Mouse (Mus musculus): ENCODE results near the gene Taf3. TPM values are rescaled to one million over a fixed set of nuclear protein-coding genes. Genes with fewer than 3 reads are reported as not detected.
A peak's percentile ranks its signal among the peaks of the same experiment; 100 is the strongest.

Taf3 gene
- polyA plus RNA-seq, 1 experiment from 2014 or later: 8.0 TPM

GRCm38 (mm10) chr2:9881051-9881591 lies 167.3 kb downstream of the Taf3 start, which contains the start of gene 4930412O13Rik:
4930412O13Rik (plus strand) TSS chr2:9881252.
- H3K9ac ChIP-seq: no peak within 1 kb of the TSS

GRCm38 (mm10) chr2:9880271-9880670 lies 168.1 kb downstream of the Taf3 start:
- Histone ChIP-seq H3K4me3 (replicated peaks) (peak overlapping the region; percentile 6; the same call in 1 of the 2 replicates), H3K4me1 (replicated peaks) (peaks cover 35% of the 10 kb centered on the region), H3K36me3 (no peaks in the 10 kb centered on the region), H3K27me3 (peaks cover 100% of the 10 kb centered on the region), H3K9ac (no peak overlapping the region), H3K27ac (no peak overlapping the region), H3K9me3 (replicated peaks) (no peaks in the 10 kb centered on the region), H3K4me2 (peak overlapping the region; percentile 74)
- no peak for ATAC-seq (ENCODE audit: low read depth)
- no peak for DNase-seq
- WGBS (ENCODE audit: insufficient replicate concordance): 5% methylated on average over 11 of the region's 11 CpGs

More at GRCm38 (mm10) chr2:9881051-9881591, 167.3 kb downstream of the Taf3 start, which contains the start of gene 4930412O13Rik:
- Histone ChIP-seq H3K9me3 (replicated peaks) (no peaks in the 10 kb centered on the region), H3K4me2 (peak within 1 kb of the TSS; percentile 74), H3K4me1 (replicated peaks) (peaks cover 33% of the 10 kb centered on the region), H3K27ac (no peak within 1 kb of the TSS), H3K4me3 (replicated peaks) (peak within 1 kb of the TSS; percentile 36), H3K27me3 (peaks cover 100% of the 10 kb centered on the region), H3K36me3 (no peaks in the 10 kb centered on the region)
- ATAC-seq (ENCODE audit: low read depth) (no peak), DNase-seq (no peak)
- 1% methylated on average over 35 of the region's 35 CpGs for WGBS (ENCODE audit: insufficient replicate concordance)

- Histone ChIP-seq H3K27me3 (peaks cover 100% of the 10 kb centered on the region), H3K4me2 (peak overlapping the region; percentile 74), H3K9ac (0 out of 2 replicates have a peak overlapping the region, but pooled peaks have one; percentile 33), H3K4me1 (replicated peaks) (peaks cover 38% of the 10 kb centered on the region), H3K4me3 (replicated peaks) (peak overlapping the region; percentile 58), H3K27ac (no peak overlapping the region), H3K9me3 (replicated peaks) (no peaks in the 10 kb centered on the region), H3K36me3 (no peaks in the 10 kb centered on the region)
- peak; percentile 85 for ATAC-seq (ENCODE audit: low read depth)
- DNase-seq: peak; percentile 73
- under 1% methylated on average over 21 of the region's 21 CpGs for WGBS (ENCODE audit: insufficient replicate concordance)
These were observed 168.9 kb downstream of the Taf3 start for GRCm38 (mm10) chr2:9879493-9879892.

DNA sequence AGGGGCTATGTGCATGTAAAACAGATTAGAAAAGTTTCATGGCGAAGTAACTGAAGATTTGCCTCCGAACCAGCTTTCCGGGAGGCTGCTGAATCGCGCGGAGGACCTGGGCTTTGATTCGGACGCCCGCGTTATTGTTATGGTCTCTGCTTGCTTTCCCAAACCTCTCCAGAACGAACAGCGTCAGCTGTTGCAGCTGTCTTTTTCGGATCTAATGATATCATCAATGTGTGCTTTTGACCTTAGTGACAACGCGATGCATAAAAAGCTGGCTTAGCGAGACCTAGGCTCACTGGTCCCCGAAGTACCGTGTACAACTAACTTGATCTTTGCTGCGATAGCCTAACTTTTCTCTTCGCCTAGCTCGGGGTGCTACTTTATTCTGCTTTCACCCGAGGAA lies 169.3 kb downstream of the Taf3 start:
- H3K27me3 ChIP-seq: peaks cover 100% of the 10 kb centered on the region
- H3K4me1 ChIP-seq (replicated peaks): peaks cover 34% of the 10 kb centered on the region
- H3K4me3 ChIP-seq (replicated peaks): peak overlapping the region; percentile 58
- DNase-seq (no peak), ATAC-seq (ENCODE audit: low read depth) (peak; percentile 25)
- peak overlapping the region; percentile 33; the same call in 1 of the 2 replicates for H3K9ac ChIP-seq
- H3K9me3 ChIP-seq (replicated peaks): no peaks in the 10 kb centered on the region
- no peak overlapping the region for H3K27ac ChIP-seq
- peak overlapping the region; percentile 74 for H3K4me2 ChIP-seq
- under 1% methylated on average over 22 of the region's 22 CpGs for WGBS (ENCODE audit: insufficient replicate concordance)
- H3K36me3 ChIP-seq: no peaks in the 10 kb centered on the region

DNA sequence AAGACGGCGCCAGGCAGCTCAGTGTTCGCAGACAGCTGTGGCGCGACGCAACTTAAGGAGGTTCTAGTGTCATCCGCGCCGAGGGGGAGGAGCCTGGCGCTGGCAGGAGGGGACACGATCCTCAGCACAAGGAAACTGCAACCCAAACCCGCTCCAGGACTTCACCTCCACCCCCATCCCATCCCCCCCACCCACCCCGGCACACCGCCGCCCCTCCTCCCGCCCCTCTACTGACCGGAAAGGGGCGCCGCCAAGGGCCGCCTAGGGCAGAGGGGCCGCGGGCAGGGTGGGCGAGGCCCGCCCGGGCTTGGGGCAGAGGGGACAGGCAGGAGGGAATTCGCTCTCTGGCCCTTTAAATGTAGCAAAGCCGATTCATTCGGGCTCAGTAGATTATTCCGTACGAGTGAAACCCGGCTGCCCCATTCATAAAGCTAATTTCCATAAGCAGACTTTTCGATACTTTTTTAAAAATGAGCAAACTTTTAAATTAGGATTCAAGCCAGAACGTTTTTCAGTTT lies 169.8 kb downstream of the Taf3 start:
- DNase-seq (no peak), ATAC-seq (ENCODE audit: low read depth) (peak; percentile 27; the same call in 1 of the 2 replicates)
- peak overlapping the region; percentile 74 for H3K4me2 ChIP-seq
- no peaks in the 10 kb centered on the region for H3K9me3 ChIP-seq (replicated peaks)
- peaks cover 100% of the 10 kb centered on the region for H3K27me3 ChIP-seq
- peak overlapping the region; percentile 49; the same call in 1 of the 2 replicates for H3K9ac ChIP-seq
- under 1% methylated on average over 33 of the region's 33 CpGs for WGBS (ENCODE audit: insufficient replicate concordance)
- peak overlapping the region; percentile 68 for H3K27ac ChIP-seq
- H3K4me3 ChIP-seq (replicated peaks): peak overlapping the region; percentile 58
- no peaks in the 10 kb centered on the region for H3K36me3 ChIP-seq
- H3K4me1 ChIP-seq (replicated peaks): peaks cover 32% of the 10 kb centered on the region

DNA sequence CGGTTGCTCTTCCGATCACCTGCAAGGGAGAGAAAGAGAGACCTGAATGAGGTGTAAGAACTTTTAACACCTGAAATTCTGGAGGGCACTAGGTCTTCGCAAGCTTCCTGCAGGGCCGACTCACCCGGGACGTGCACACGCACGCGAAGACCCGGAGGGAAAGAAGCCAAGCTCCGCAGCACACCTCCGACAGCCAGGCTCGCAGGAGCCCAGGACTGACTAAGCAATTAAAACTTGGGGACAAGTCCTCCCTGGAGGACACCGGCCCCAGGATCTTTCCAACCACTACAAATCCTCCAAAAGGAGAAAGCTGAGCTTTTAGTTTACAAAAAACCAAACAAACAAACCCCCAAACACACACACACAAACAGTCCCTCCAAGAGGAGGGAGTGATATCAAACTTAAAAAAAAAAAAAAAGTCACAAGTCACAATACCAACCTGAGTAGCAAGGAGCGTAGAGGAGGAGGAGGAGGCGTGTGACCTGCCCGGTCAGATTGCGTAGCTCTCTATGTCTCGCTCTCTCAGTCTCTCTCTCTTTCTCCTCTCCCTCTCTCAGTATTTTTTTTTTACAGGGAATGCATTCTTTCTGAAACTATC lies 170.3 kb downstream of the Taf3 start:
- no peaks in the 10 kb centered on the region for H3K9me3 ChIP-seq (replicated peaks)
- 1% methylated on average over 19 of the region's 19 CpGs for WGBS (ENCODE audit: insufficient replicate concordance)
- H3K27me3 ChIP-seq: peaks cover 100% of the 10 kb centered on the region
- no peak for DNase-seq
- H3K9ac ChIP-seq: peak overlapping the region; percentile 49; the same call in 1 of the 2 replicates
- no peaks in the 10 kb centered on the region for H3K36me3 ChIP-seq
- peak overlapping the region; percentile 58 for H3K4me3 ChIP-seq (replicated peaks)
- H3K27ac ChIP-seq: no peak overlapping the region
- ATAC-seq (ENCODE audit: low read depth): no peak
- H3K4me1 ChIP-seq (replicated peaks): peaks cover 32% of the 10 kb centered on the region
- H3K4me2 ChIP-seq: peak overlapping the region; percentile 74

GRCm38 (mm10) chr2:9877326-9877690 lies 171.1 kb downstream of the Taf3 start:
- ATAC-seq (ENCODE audit: low read depth) (no peak), DNase-seq (no peak)
- Histone ChIP-seq H3K36me3 (no peaks in the 10 kb centered on the region), H3K9ac (peak overlapping the region; percentile 43), H3K4me3 (replicated peaks) (peak overlapping the region; percentile 58), H3K27ac (no peak overlapping the region), H3K27me3 (peaks cover 100% of the 10 kb centered on the region), H3K4me2 (peak overlapping the region; percentile 74), H3K9me3 (replicated peaks) (no peaks in the 10 kb centered on the region), H3K4me1 (replicated peaks) (peaks cover 32% of the 10 kb centered on the region)
- under 1% methylated on average over 35 of the region's 35 CpGs for WGBS (ENCODE audit: insufficient replicate concordance)

GRCm38 (mm10) chr2:9876621-9877325 lies 171.6 kb downstream of the Taf3 start:
- Histone ChIP-seq H3K36me3 (no peaks in the 10 kb centered on the region), H3K27ac (no peak overlapping the region), H3K9ac (peak overlapping the region; percentile 43), H3K4me3 (replicated peaks) (peak overlapping the region; percentile 58), H3K9me3 (replicated peaks) (no peaks in the 10 kb centered on the region), H3K4me2 (peak overlapping the region; percentile 74), H3K4me1 (replicated peaks) (peaks cover 32% of the 10 kb centered on the region), H3K27me3 (peaks cover 100% of the 10 kb centered on the region)
- WGBS (ENCODE audit: insufficient replicate concordance): 3% methylated on average over 31 of the region's 31 CpGs
- DNase-seq (no peak), ATAC-seq (ENCODE audit: low read depth) (no peak)

GRCm38 (mm10) chr2:9875676-9876357 lies 172.6 kb downstream of the Taf3 start:
- Histone ChIP-seq H3K4me2 (peak overlapping the region; percentile 74), H3K27ac (no peak overlapping the region), H3K9ac (no peak overlapping the region), H3K4me1 (replicated peaks) (peaks cover 31% of the 10 kb centered on the region), H3K4me3 (replicated peaks) (0 out of 2 replicates have a peak overlapping the region, but pooled peaks have one; percentile 58), H3K9me3 (replicated peaks) (no peaks in the 10 kb centered on the region), H3K27me3 (peaks cover 100% of the 10 kb centered on the region), H3K36me3 (no peaks in the 10 kb centered on the region)
- no peak for DNase-seq
- 49% methylated on average over 12 of the region's 12 CpGs for WGBS (ENCODE audit: insufficient replicate concordance)
- no peak for ATAC-seq (ENCODE audit: low read depth)

- H3K4me3 ChIP-seq (replicated peaks): no peak overlapping the region
- H3K27me3 ChIP-seq: peaks cover 97% of the 10 kb centered on the region
- DNase-seq (no peak), ATAC-seq (ENCODE audit: low read depth) (no peak)
- WGBS (ENCODE audit: insufficient replicate concordance): 30% methylated on average over 4 of the region's 4 CpGs
- H3K27ac ChIP-seq: no peak overlapping the region
- H3K9me3 ChIP-seq (replicated peaks): no peaks in the 10 kb centered on the region
- H3K4me1 ChIP-seq (replicated peaks): peaks cover 30% of the 10 kb centered on the region
- no peaks in the 10 kb centered on the region for H3K36me3 ChIP-seq
- H3K9ac ChIP-seq: no peak overlapping the region
- H3K4me2 ChIP-seq: peak overlapping the region; percentile 21
These were observed 173.2 kb downstream of the Taf3 start for GRCm38 (mm10) chr2:9875220-9875619.
